Mouse (Mus musculus) lung, embryonic 15.5 days (tissue): Measurements from ENCODE around the gene Mafg. TPM values are rescaled to one million over a fixed set of nuclear protein-coding genes. Genes with fewer than 3 reads are reported as not detected.
"Not testable (repeated sequence)": the region's sequence is repeated elsewhere in the genome, so short reads cannot be mapped to it uniquely, and the experiment has no call there.

Experiments
- ATAC-seq: fragments of 200-750 bp; cut with Nextera tagmentation; 2 replicates; pipeline ENCODE4 v1.8.0; 2017; ENCODE audit warnings: moderate number of reproducible peaks, borderline replicate concordance; ENCODE audit not compliant: low FRiP score, low TSS enrichment; ENCODE audit errors: extremely low read depth
- H3K27ac ChIP-seq: fragments of 300-500 bp; sonication (generic); 2 replicates; pipeline ENCODE4 v1.5.1; 2015; ENCODE audit warnings: moderate library complexity, mild to moderate bottlenecking, inconsistent platforms
- H3K27me3 ChIP-seq: fragments of 300-500 bp; sonication (generic); 2 replicates; pipeline ENCODE4 v1.6.1; 2015; ENCODE audit warnings: inconsistent platforms
- H3K36me3 ChIP-seq: fragments of 300-500 bp; sonication (generic); 2 replicates; pipeline ENCODE4 v1.6.1; 2015; ENCODE audit warnings: inconsistent platforms
- H3K4me1 ChIP-seq: fragments of 300-500 bp; sonication (generic); 2 replicates; pipeline ENCODE4 v1.6.1; 2015; ENCODE audit warnings: inconsistent platforms
- H3K4me2 ChIP-seq: fragments of 300-500 bp; sonication (generic); 2 replicates; pipeline ENCODE4 v1.6.1; 2015; ENCODE audit warnings: inconsistent platforms, mild to moderate bottlenecking, moderate library complexity
- H3K4me3 ChIP-seq: fragments of 300-500 bp; sonication (generic); 2 replicates; pipeline ENCODE4 v1.5.1; 2015; ENCODE audit warnings: mild to moderate bottlenecking, inconsistent platforms
- H3K9ac ChIP-seq: fragments of 300-500 bp; sonication (generic); 2 replicates; pipeline ENCODE4 v1.6.1; 2015; ENCODE audit warnings: inconsistent platforms
- H3K9me3 ChIP-seq: fragments of 300-500 bp; sonication (generic); 2 replicates; pipeline ENCODE4 v1.6.1; 2016; ENCODE audit warnings: inconsistent platforms
- WGBS: fragments of 180-500 bp; shearing (Covaris S2); methylation state at CpG from one replicate; pipeline ENCODE4 v1.1.7; 2015; 5-methylcytosine and 5-hydroxymethylcytosine counted together
- polyA plus RNA-seq: library from polyadenylated mRNA; unstranded; fragments of >200 nt; fragmentation: Nextera tagmentation; extraction: Ambion mirVana; gene quantifications from 2 replicates; pipeline ENCODE4 v1.2.1, GENCODE M21; 2015

Mafg gene
- polyA plus RNA-seq, 1 experiment from 2014 or later: 24.5 TPM

DNA sequence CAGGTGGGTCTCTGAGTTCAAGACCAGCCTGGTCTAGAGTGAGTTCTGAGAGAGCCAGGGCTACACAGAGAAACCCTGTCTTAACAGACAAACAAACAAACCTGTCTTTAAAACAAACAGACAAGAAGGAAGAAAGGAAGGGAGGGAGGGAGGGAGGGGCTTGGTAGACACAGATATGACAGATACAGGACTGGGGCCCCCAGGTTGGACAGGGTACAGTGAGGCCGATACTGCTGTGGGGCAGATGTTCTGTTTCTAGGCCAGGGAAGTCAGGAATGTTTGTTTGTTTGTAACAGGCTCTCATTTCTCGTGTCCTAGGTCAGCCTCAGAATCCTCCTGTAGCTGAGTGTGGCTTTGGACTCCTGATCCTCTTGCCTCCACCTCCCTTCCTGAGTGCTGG lies 29.9 kb downstream of the Mafg start:
- Histone ChIP-seq H3K4me2 (no peak overlapping the region), H3K27ac (no peak overlapping the region), H3K27me3 (0 out of 2 replicates have a peak, but pooled peaks cover 1% of the 10 kb centered on the region), H3K4me3 (no peak overlapping the region), H3K9ac (no peak overlapping the region), H3K9me3 (no peaks in the 10 kb centered on the region), H3K36me3 (peaks cover 49% of the 10 kb centered on the region), H3K4me1 (peaks cover 25% of the 10 kb centered on the region)
- 65% methylated on average over 2 of the region's 2 CpGs for WGBS
- ATAC-seq: no peak

DNA sequence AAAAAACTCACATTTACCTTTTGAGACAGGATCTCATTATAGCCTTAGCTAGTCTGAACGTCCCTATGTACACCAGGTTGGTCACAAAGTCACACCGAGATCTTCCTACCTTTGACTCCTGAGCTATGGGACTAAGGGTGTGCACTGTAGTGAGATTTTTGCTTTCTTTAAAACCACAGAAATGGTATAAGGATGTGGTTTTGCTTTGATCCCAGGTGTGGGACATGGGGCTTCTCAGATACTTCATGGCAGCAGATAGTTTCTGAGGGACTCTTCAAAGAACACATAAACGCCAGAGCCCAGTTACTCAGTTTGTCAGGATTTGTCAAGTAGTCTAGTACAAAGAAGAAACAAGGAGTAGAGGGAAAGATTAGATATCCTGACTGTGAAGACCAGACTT lies 32.7 kb downstream of the Mafg start:
- H3K9me3 ChIP-seq: no peaks in the 10 kb centered on the region
- no peaks in the 10 kb centered on the region for H3K27me3 ChIP-seq
- H3K27ac ChIP-seq: no peak overlapping the region
- H3K9ac ChIP-seq: no peak overlapping the region
- no peak overlapping the region for H3K4me3 ChIP-seq
- peaks cover 24% of the 10 kb centered on the region for H3K4me1 ChIP-seq
- no peak for ATAC-seq
- no peak overlapping the region for H3K4me2 ChIP-seq
- H3K36me3 ChIP-seq: peaks cover 61% of the 10 kb centered on the region
- 92% methylated on average over 3 of the region's 3 CpGs for WGBS

DNA sequence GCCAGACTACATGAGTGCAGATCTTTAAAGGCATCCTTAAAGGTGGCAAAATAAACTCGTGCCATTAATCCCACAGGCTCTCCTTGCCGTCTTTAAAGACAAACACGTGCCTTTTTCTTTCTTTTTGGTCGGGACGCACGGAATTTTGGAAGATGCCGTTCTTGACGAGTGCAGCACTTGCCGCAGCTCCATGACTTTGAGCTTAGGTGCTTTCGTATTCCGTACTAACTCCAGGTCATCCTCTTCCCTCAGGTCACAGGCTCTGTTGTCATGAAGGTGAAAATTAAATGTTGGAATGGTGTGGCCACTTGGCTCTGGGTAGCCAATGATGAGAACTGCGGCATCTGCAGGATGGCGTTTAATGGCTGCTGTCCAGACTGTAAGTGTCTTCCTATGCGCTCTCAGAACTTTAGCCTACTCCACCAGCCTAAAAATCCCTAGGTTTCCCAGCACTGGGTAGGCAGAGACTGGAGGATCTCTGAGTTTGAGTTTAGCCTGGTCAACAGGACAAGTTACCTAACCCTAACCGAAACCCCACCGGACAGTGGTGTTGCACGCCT lies 34.3 kb downstream of the Mafg start:
- peaks cover 24% of the 10 kb centered on the region for H3K4me1 ChIP-seq
- H3K36me3 ChIP-seq: peaks cover 59% of the 10 kb centered on the region
- H3K9ac ChIP-seq: peak overlapping the region; percentile 57
- H3K27me3 ChIP-seq: no peaks in the 10 kb centered on the region
- peak overlapping the region; percentile 85 for H3K27ac ChIP-seq
- H3K4me2 ChIP-seq: peak overlapping the region; percentile 84
- H3K9me3 ChIP-seq: no peaks in the 10 kb centered on the region
- 34% methylated on average over 17 of the region's 17 CpGs for WGBS
- H3K4me3 ChIP-seq: peak overlapping the region; percentile 91
- ATAC-seq: no peak

DNA sequence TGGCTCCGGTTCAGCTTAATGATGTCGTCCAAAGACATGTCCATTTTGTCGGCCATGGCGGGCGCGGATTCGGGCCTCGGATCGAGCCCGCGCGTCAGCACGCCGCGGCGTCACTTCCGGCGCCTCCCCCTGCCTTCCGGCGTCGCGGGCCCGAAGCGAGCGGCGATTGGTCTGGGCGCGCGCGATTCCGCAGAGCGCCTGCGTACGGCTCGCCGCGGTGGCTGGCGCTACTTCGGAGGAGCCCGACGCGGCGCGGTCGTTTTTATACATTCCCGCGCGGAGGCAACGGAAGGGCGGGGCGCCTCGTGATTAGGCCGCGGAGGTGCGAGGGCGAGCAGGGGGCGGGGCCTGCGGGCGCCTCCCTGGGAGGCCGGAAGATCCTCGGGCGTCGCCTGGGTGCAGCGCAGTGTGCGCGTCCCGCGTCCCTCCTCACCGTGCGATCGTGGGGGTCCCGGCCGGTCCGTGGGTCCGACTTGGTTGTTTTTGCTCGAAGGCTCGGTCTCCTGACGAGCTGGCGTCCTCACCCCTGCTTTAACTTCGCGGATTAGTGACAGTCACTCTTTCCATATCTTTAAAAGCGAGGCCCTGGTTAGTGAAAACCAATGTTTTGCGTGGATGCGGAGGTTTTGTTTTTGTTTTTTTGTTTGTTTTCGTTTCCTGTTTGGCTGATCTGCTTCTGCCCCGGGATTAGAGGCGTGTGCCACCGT lies 35.0 kb downstream of the Mafg start, which contains the start of the genes Alyref and Anapc11:
Gene Alyref (minus strand): TSS at position 83 of the 707 bp plus-strand sequence.
Gene Anapc11 (plus strand): TSS at position 139 of the 707 bp plus-strand sequence.
- under 1% methylated on average over 88 of the region's 88 CpGs for WGBS
- Histone ChIP-seq H3K4me1 (peaks cover 24% of the 10 kb centered on the region), H3K36me3 (peaks cover 59% of the 10 kb centered on the region)

DNA sequence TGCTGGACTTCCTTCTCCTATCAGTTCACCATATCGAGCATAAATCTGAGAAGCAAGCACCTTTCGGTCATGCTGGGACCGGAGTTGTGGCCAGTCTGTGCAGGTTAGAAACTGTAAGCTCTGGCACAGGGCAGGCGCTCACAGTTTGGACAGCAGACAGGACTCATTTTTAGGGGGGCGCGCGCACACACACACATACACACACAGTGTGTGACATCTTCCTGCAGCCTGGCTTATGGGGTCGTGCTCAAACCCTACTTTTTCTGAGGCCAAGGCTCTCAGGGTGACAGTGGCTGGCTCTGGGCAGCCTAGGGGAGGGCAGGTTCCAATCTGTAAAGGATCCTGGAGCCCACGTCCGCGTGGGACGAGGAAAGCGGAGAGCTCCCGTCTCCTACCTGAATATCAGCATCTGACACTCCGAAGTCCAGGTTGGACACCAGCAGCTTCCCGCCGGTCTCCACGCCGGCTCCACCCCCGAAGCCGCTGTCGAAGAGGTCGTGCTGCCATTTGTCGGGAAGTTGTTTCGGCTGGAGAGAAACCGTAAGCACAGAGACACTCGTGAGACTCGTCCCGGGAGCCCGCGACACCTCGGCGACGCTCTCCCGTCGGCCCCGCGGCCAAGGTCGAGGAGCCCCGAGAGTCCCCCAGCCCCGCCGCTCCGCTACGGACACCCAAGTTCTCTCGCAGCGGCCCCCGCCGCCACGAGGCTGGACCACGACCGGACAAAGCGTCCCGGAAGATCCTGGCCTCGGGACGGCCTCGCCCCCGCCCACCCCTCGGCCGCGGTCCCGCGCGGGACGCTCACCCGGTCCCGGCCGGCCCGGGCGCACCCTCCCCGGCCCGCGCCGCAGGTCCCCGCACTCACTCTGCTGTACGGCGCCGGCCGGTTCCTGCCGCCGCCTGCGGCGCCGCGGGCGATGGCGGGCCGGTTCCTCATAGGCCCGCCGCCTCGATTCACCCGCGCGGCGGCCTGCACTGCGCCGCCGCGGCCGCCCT lies 35.9 kb downstream of the Mafg start:
- Histone ChIP-seq H3K36me3 (peaks cover 61% of the 10 kb centered on the region), H3K9ac (peak overlapping the region; percentile 97), H3K27me3 (no peaks in the 10 kb centered on the region), H3K9me3 (no peaks in the 10 kb centered on the region), H3K4me1 (peaks cover 24% of the 10 kb centered on the region), H3K4me3 (peak overlapping the region; percentile 91), H3K4me2 (peak overlapping the region; percentile 91), H3K27ac (peak overlapping the region; percentile 89)
- ATAC-seq: peak; percentile 50; the same call in 1 of the 2 replicates
- 2% methylated on average over 99 of the region's 99 CpGs for WGBS

More for the DNA sequence above, 35.0 kb downstream of the Mafg start, which contains the start of the genes Alyref and Anapc11:
- ATAC-seq: peak; percentile 97
- Histone ChIP-seq H3K4me3 (peak within 1 kb of the TSS; percentile 91), H3K4me2 (peak within 1 kb of the TSS; percentile 91), H3K27me3 (no peaks in the 10 kb centered on the region), H3K9ac (peak within 1 kb of the TSS; percentile 97), H3K27ac (peak within 1 kb of the TSS; percentile 89), H3K9me3 (no peaks in the 10 kb centered on the region)

DNA sequence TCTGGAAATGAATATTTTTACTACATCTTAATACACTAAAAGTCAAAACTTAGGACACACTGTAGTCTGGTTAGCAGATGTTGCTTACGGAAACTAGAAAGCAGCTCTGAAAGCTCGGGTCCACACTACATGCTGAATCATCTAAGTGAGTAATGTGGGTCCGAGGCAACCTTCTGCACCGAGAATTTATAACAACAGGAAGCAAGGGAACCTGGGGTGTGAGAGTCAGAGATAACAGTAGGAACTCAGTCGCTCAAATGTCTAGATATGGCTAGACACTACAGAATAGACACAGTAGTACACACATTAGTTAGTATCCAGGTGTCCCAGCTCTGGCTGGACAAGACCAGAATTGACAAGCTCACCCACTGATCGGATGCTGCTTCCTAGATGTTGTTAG lies 44.9 kb downstream of the Mafg start:
- Histone ChIP-seq H3K36me3 (peaks cover 95% of the 10 kb centered on the region), H3K9ac (no peak overlapping the region), H3K4me3 (no peak overlapping the region), H3K4me1 (no peaks in the 10 kb centered on the region), H3K27me3 (no peaks in the 10 kb centered on the region), H3K27ac (no peak overlapping the region), H3K4me2 (no peak overlapping the region), H3K9me3 (no peaks in the 10 kb centered on the region)
- 89% methylated on average over 6 of the region's 6 CpGs for WGBS
- ATAC-seq: no peak

DNA sequence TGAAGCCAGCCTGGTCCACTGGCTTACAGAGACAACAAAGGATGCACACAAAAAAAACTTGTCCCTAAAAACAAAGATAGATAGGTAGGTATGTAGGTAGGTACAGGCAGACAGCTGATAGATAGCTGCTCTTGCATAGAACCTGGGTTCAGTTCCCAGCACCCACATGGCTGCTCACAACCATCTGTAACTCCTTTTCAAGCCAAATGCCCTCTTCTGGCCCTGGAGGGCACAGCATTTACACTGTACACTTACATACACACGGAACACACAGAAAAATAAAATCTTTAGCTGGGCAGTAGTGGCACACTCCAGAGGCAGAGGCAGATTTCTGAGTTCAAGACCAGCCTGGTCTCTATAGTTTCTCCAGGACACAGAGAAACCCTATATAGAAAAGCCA lies 49.5 kb downstream of the Mafg start:
- WGBS: 87% methylated on average over 1 of the region's 1 CpGs
- Histone ChIP-seq H3K9ac (no peak overlapping the region), H3K27me3 (no peaks in the 10 kb centered on the region), H3K4me2 (no peak overlapping the region), H3K4me3 (no peak overlapping the region), H3K4me1 (peaks cover 26% of the 10 kb centered on the region), H3K9me3 (no peaks in the 10 kb centered on the region), H3K36me3 (peaks cover 60% of the 10 kb centered on the region), H3K27ac (no peak overlapping the region)
- no peak for ATAC-seq

DNA sequence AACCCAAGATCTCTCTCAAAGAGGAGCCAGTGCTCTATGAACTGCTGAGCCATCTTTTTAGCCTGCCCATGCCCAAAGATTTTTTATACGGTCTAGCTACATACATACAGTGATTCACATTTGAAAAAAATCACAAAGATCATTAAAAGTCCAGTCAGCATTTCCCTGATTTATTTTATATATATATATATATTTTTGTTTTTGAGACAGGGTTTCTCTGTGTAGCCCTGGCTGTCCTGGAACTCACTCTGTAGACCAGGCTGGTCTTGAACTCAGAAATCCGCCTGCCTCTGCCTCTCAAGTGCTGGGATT lies 50.5 kb downstream of the Mafg start:
- not testable (repeated sequence) for H3K4me3 ChIP-seq, H3K9me3 ChIP-seq, H3K9ac ChIP-seq, H3K27ac ChIP-seq, H3K27me3 ChIP-seq, H3K4me2 ChIP-seq, ATAC-seq
- 94% methylated on average over 2 of the region's 2 CpGs for WGBS
- peaks cover 30% of the 10 kb centered on the region for H3K4me1 ChIP-seq
- H3K36me3 ChIP-seq: peaks cover 60% of the 10 kb centered on the region

DNA sequence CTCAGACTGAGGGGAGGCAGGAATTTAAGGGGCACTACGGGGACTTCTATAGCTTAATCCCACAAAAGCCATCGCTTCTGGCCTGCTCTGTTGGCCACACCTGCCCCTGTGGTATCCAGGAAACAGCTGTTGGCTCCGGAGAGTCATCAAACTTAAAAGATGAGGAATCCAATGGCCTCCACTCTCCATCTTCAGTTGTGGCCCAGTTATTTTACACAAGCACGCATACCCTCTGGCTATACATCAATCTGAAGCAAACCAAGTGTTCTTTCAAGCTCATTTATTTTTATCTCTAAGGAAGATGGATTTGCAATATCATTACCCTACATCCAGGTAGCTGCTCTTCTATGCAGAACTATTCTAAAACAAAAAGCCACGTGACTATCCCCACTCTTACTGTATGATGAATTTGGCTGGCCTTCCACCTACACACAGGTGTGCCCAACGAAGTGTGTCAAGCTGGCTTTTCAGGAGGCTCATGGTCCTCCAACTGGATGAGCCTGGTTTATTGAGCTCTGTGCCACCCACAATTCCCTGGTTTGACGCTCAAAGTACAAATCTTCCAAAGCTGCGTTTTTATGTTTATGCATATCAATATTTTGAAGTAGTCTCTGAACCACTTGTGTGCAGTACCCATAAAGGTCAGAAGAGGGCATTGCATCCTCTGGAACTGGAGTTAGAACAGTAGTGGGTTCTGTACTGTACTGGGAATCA lies 51.0 kb downstream of the Mafg start:
- 63% methylated on average over 8 of the region's 8 CpGs for WGBS
- H3K9ac ChIP-seq: peak overlapping the region; percentile 86
- no peaks in the 10 kb centered on the region for H3K9me3 ChIP-seq
- H3K4me1 ChIP-seq: peaks cover 30% of the 10 kb centered on the region
- H3K4me2 ChIP-seq: peak overlapping the region; percentile 89
- no peak for ATAC-seq
- H3K36me3 ChIP-seq: peaks cover 60% of the 10 kb centered on the region
- H3K27me3 ChIP-seq: no peaks in the 10 kb centered on the region
- H3K27ac ChIP-seq: peak overlapping the region; percentile 94
- peak overlapping the region; percentile 83 for H3K4me3 ChIP-seq

DNA sequence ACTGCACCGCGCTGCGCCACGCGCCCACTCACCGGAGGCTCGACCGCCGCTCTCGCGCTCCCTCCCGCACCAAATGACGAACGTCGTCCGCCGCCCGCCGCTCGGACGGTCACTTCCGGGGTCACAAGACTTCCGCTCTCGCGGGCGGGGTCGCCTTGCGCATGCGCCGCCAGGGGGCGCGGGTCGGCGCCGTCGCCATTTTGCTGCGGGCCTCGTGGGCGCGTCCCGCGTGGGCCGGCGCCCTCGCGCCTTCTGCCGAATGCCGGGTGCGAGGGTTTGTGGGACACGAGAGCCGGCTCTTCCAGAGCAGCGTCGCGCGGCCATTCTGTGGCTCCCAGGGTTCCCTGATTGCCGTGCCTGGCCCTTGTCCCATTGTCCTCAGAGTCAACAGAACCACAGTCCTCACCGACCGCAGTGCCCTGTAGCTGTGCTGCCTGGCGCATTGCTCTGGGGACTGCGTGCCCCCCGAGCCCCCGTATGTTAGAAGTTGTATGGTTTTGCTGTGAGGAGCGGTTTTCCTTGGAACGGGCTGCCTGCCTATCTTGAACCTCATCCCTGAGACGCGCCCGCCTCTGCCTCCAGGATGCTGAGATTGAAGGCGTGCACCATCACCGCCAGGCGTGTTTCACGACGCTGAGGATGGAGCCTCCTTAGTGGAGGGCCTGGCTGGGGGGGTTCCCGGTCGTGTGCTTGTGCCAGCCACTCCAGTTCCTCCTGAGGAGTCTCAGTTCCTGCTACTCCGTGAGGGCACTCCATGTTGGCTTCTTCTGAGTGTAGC lies 51.7 kb downstream of the Mafg start, which contains the start of gene Arhgdia:
Gene Arhgdia (minus strand): TSS at position 135 of the 778 bp plus-strand sequence.
- 5% methylated on average over 69 of the region's 75 CpGs for WGBS
- Histone ChIP-seq H3K27me3 (no peaks in the 10 kb centered on the region), H3K36me3 (peaks cover 57% of the 10 kb centered on the region), H3K9ac (peak within 1 kb of the TSS; percentile 86), H3K4me2 (peak within 1 kb of the TSS; percentile 89), H3K4me1 (peaks cover 30% of the 10 kb centered on the region), H3K9me3 (no peaks in the 10 kb centered on the region), H3K4me3 (peak within 1 kb of the TSS; percentile 83), H3K27ac (peak within 1 kb of the TSS; percentile 94)
- ATAC-seq: peak; percentile 71
